Comparison of ENCODE assay signal across 16 mouse cellular contexts in the genomic region with DNA sequence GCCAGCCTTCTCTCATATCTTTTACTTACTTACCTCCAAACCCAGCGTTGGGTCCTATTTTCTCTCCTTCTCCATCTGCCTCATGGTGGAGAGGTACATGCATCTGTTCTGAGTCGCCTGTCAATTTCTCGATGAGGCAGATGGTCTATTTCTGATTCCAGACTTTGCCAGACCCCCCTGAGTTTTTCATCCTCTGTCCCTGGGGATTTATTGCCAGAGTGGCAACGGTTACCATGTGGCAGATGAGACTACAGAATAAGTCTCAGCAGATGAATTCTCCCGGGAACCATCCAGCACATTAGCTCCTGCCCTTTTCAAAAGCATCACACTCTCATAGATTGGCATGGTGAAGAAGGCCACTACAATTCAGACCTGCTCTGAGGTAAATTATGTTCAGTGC.
DNase-seq lines count a peak whose midpoint lies in the region; ATAC-seq and TF ChIP-seq lines count a peak whose summit lies in the region.
"Had no signal": no experiment of that assay in that cellular context is flagged by ENCODE, and none has a peak within 500 bp of the region (broad histone marks: within the 10 kb centered on the region; RNA-seq: fewer than 3 reads in every experiment).

No protein-coding gene starts in this region.

- peak; percentile 13 for DNase-seq in cerebellum, adult 9-11 months
- DNase-seq in cerebellum, postnatal 36 days = no peak
- peak; percentile 14 for DNase-seq in midbrain, embryonic 14.5 days
- DNase-seq in midbrain, embryonic 11.5 days (ENCODE audit: low spot score, missing footprints) = no peak
- DNase-seq in forebrain, postnatal 0 days = peak; percentile 28
- DNase-seq in layer of hippocampus, postnatal 25 days (ENCODE audit: extremely low spot score in 1 of 2, low spot score in 1 of 2) = peak; percentile 3 to 11
- no peak for DNase-seq in right cerebral cortex, postnatal 36 days (ENCODE audit: low spot score in 2 of 2)
- DNase-seq in urinary bladder, adult 2 months (ENCODE audit: low spot score) = no peak
- DNase-seq: adrenal gland, adult 8-10 months; B cell, adult 2 months; kidney, adult 2 months; kidney, postnatal 36 days; right cerebral cortex, adult 18-20 months had no signal

- H3K36me3 ChIP-seq in midbrain, embryonic 14.5 days (ENCODE audit: control insufficient read depth, insufficient read depth, low read length) = no peaks in the 10 kb centered on the region
- H3K36me3 ChIP-seq in midbrain, embryonic 11.5 days (ENCODE audit: control insufficient read depth, insufficient read depth, low read length) = no peaks in the 10 kb centered on the region
- H3K36me3 ChIP-seq in forebrain, postnatal 0 days (ENCODE audit: insufficient read depth) = no peaks in the 10 kb centered on the region
- H3K36me3 ChIP-seq: heart, embryonic 13.5 days; liver, embryonic 15.5 days; midbrain, embryonic 15.5 days had no signal

- no peaks in the 10 kb centered on the region for H3K4me1 ChIP-seq in midbrain, embryonic 14.5 days (ENCODE audit: control insufficient read depth, insufficient read depth, low read length)
- no peaks in the 10 kb centered on the region for H3K4me1 ChIP-seq in midbrain, embryonic 11.5 days (ENCODE audit: control insufficient read depth, insufficient read depth, low read length)
- no peaks in the 10 kb centered on the region for H3K4me1 ChIP-seq in forebrain, postnatal 0 days (ENCODE audit: insufficient read depth)
- H3K4me1 ChIP-seq: heart, embryonic 13.5 days; liver, embryonic 15.5 days; midbrain, embryonic 15.5 days had no signal

- H3K4me3 ChIP-seq in midbrain, embryonic 14.5 days (replicated peaks; ENCODE audit: low read depth, low read length) = no peak overlapping the region
- H3K4me3 ChIP-seq in midbrain, embryonic 11.5 days (ENCODE audit: low read depth, low read length) = no peak overlapping the region
- H3K4me3 ChIP-seq in forebrain, postnatal 0 days (ENCODE audit: low read depth, low read length) = no peak overlapping the region
- H3K4me3 ChIP-seq: heart, embryonic 13.5 days; liver, embryonic 15.5 days; midbrain, embryonic 15.5 days had no signal

- H3K9ac ChIP-seq in midbrain, embryonic 14.5 days (replicated peaks; ENCODE audit: low read length) = no peak overlapping the region
- no peak overlapping the region for H3K9ac ChIP-seq in midbrain, embryonic 11.5 days (ENCODE audit: low read length)
- no peak overlapping the region for H3K9ac ChIP-seq in forebrain, postnatal 0 days
- H3K9ac ChIP-seq: heart, embryonic 13.5 days; liver, embryonic 15.5 days; midbrain, embryonic 15.5 days had no signal

- H3K27ac ChIP-seq in midbrain, embryonic 14.5 days (replicated peaks; ENCODE audit: low read depth, low read length) = no peak overlapping the region
- no peak overlapping the region for H3K27ac ChIP-seq in midbrain, embryonic 11.5 days (ENCODE audit: low read depth, low read length)
- H3K27ac ChIP-seq in forebrain, postnatal 0 days (ENCODE audit: low read depth, low read length) = no peak overlapping the region
- H3K27ac ChIP-seq: heart, embryonic 13.5 days; liver, embryonic 15.5 days; midbrain, embryonic 15.5 days had no signal

- no peaks in the 10 kb centered on the region for H3K27me3 ChIP-seq in midbrain, embryonic 14.5 days (ENCODE audit: control insufficient read depth, insufficient read depth, low read length)
- no peaks in the 10 kb centered on the region for H3K27me3 ChIP-seq in midbrain, embryonic 11.5 days (ENCODE audit: control insufficient read depth, insufficient read depth, low read length)
- H3K27me3 ChIP-seq in forebrain, postnatal 0 days (ENCODE audit: insufficient read depth, low read length) = no peaks in the 10 kb centered on the region
- H3K27me3 ChIP-seq: heart, embryonic 13.5 days; liver, embryonic 15.5 days; midbrain, embryonic 15.5 days had no signal

- no peak overlapping the region for H3K4me2 ChIP-seq in midbrain, embryonic 14.5 days (ENCODE audit: low read length)
- H3K4me2 ChIP-seq in midbrain, embryonic 11.5 days = no peak overlapping the region
- H3K4me2 ChIP-seq in forebrain, postnatal 0 days (ENCODE audit: low read depth) = no peak overlapping the region
- H3K4me2 ChIP-seq: heart, embryonic 13.5 days; liver, embryonic 15.5 days; midbrain, embryonic 15.5 days had no signal

- peak; percentile 20; the same call in 1 of the 2 replicates for ATAC-seq in midbrain, embryonic 14.5 days (ENCODE audit: low FRiP score, low TSS enrichment)
- no peak for ATAC-seq in midbrain, embryonic 11.5 days (ENCODE audit: low FRiP score)
- peak; percentile 25; the same call in 1 of the 2 replicates for ATAC-seq in forebrain, postnatal 0 days
- ATAC-seq: midbrain, embryonic 15.5 days had no signal

- WGBS in midbrain, embryonic 14.5 days = 68% methylated on average over 5 of the region's 5 CpGs
- WGBS in midbrain, embryonic 11.5 days = 84% methylated on average over 5 of the region's 5 CpGs
- 62% methylated on average over 5 of the region's 5 CpGs for WGBS in forebrain, postnatal 0 days

- TF ChIP-seq CTCF in forebrain, postnatal 0 days (IDR thresholded peaks at IDR 0.05; ENCODE audit: low read depth) = no peak

- H3K9me3 ChIP-seq in midbrain, embryonic 14.5 days (ENCODE audit: control insufficient read depth, low read length) = no peaks in the 10 kb centered on the region
- no peaks in the 10 kb centered on the region for H3K9me3 ChIP-seq in midbrain, embryonic 11.5 days (ENCODE audit: control insufficient read depth, low read length)
- no peaks in the 10 kb centered on the region for H3K9me3 ChIP-seq in forebrain, postnatal 0 days (ENCODE audit: low read length)
- H3K9me3 ChIP-seq: heart, embryonic 13.5 days; liver, embryonic 15.5 days; midbrain, embryonic 15.5 days had no signal

Comparison
In these comparisons a context has a peak if more than half of its experiments do, and no peak if none do; other contexts are left out.
1. DNase-seq: peak in cerebellum, adult 9-11 months (single experiment), midbrain, embryonic 14.5 days (single experiment), forebrain, postnatal 0 days (single experiment) and layer of hippocampus, postnatal 25 days (2 of 2); none in cerebellum, postnatal 36 days (0 of 2), midbrain, embryonic 11.5 days (single experiment), right cerebral cortex, postnatal 36 days (0 of 2) and urinary bladder, adult 2 months (single experiment).